Mouse (Mus musculus) embryo, embryonic 11.5 days (tissue): ENCODE measurements at regions not wholly inside any gene's neighbourhood (a gene's known extent, or its start where the extent isn't known, plus 50 kb on each side); places are given as distances from the start of the nearest gene placed in this dataset.

Experiments used
- DNase-seq: peaks from one replicate; pipeline ENCODE4 v3.0.0-alpha.2; 2012; ENCODE audit warnings: low read depth, low spot score

GRCm38 (mm10) chr8:88417307-88418095 lies 55.5 kb upstream of the Brd7 start:
- DNase-seq = no peak

GRCm38 (mm10) chr8:88423264-88423663 lies 61.3 kb upstream of the Brd7 start:
- DNase-seq = no peak

- no peak for DNase-seq
Observed at GRCm38 (mm10) chr8:88428560-88428959, 66.6 kb upstream of the Brd7 start.

GRCm38 (mm10) chr8:88431389-88431788 lies 69.4 kb upstream of the Brd7 start:
- no peak for DNase-seq

GRCm38 (mm10) chr8:88435686-88436085 lies 73.7 kb upstream of the Brd7 start:
- no peak for DNase-seq

GRCm38 (mm10) chr8:88440219-88440618 lies 78.2 kb upstream of the Brd7 start:
- DNase-seq = no peak

- DNase-seq = no peak
Observed at GRCm38 (mm10) chr8:88443397-88443796, 77.8 kb upstream of the Nkd1 start.

GRCm38 (mm10) chr8:88447406-88447805 lies 73.7 kb upstream of the Nkd1 start:
- DNase-seq = no peak

GRCm38 (mm10) chr8:88447844-88448535 lies 73.2 kb upstream of the Nkd1 start:
- no peak for DNase-seq

- DNase-seq = no peak
Observed at GRCm38 (mm10) chr8:88449001-88449400, 72.2 kb upstream of the Nkd1 start.

GRCm38 (mm10) chr8:88449534-88449933 lies 71.6 kb upstream of the Nkd1 start:
- no peak for DNase-seq

- no peak for DNase-seq
Observed at GRCm38 (mm10) chr8:88450864-88451657, 70.1 kb upstream of the Nkd1 start.

- DNase-seq = no peak
Observed at GRCm38 (mm10) chr8:88451658-88452500, 69.3 kb upstream of the Nkd1 start.

GRCm38 (mm10) chr8:88452501-88452847 lies 68.7 kb upstream of the Nkd1 start:
- no peak for DNase-seq

- peak; percentile 68 for DNase-seq
Observed at GRCm38 (mm10) chr8:88454048-88454696, 67.0 kb upstream of the Nkd1 start.

GRCm38 (mm10) chr8:88454906-88455305 lies 66.2 kb upstream of the Nkd1 start:
- DNase-seq = no peak

- DNase-seq = no peak
Observed at GRCm38 (mm10) chr8:88455434-88456020, 65.6 kb upstream of the Nkd1 start.

GRCm38 (mm10) chr8:88459197-88459596 lies 62.0 kb upstream of the Nkd1 start:
- no peak for DNase-seq

- no peak for DNase-seq
Observed at GRCm38 (mm10) chr8:88467756-88468155, 53.4 kb upstream of the Nkd1 start.

- DNase-seq = no peak
Observed at GRCm38 (mm10) chr8:88470931-88471455, 50.2 kb upstream of the Nkd1 start.
